1 mouse cellular context compared by ENCODE assay signal in genomic region chr4:138304340-138305104, GRCm38 (mm10).
TF ChIP-seq lines count a peak whose summit lies in the region.

TSS of gene Ddost (plus strand) at chr4:138304730.

TF ChIP-seq in MEL, 35 proteins besides CTCF, POLR2A, EP300 and RAD21 (continued from another document):
- no peak for TF ChIP-seq POLR2AphosphoS5 (IDR thresholded peaks at IDR 0.05; ENCODE audit: borderline replicate concordance, low read depth, low read length)
- peak; percentile 61; the same call in 1 of the 2 replicates for TF ChIP-seq GATA1 (IDR thresholded peaks at IDR 0.05; ENCODE audit: low read depth, low read length)
- TF ChIP-seq HCFC1 (IDR thresholded peaks at IDR 0.05; ENCODE audit: low read depth, low read length), result peak; percentile 88
- TF ChIP-seq JUND (IDR thresholded peaks at IDR 0.05; ENCODE audit: low read depth, low read length), result no peak
- peak; percentile 58; the same call in 1 of the 2 replicates for TF ChIP-seq MYC (IDR thresholded peaks at IDR 0.05; ENCODE audit: low read depth, low read length)
- no peak for TF ChIP-seq ZC3H11A (IDR thresholded peaks at IDR 0.05; ENCODE audit: low read depth, low read length)
